Mouse (Mus musculus) CH12.LX (cell line): ENCODE results near the gene Synpo2l. TPM values are rescaled to one million over a fixed set of nuclear protein-coding genes. Genes with fewer than 3 reads are reported as not detected.

ENCODE experiments used
- DNase-seq: peaks from one replicate; pipeline ENCODE4 v3.0.0-alpha.2; 2013; ENCODE audit errors: extremely low read depth
- H3K27ac ChIP-seq: 2 replicates; pipeline ENCODE4 v1.5.1; 2012; ENCODE audit warnings: low read depth, mild to moderate bottlenecking, control low read depth, moderate library complexity; ENCODE audit not compliant: insufficient read depth
- H3K27me3 ChIP-seq: replicated peaks from 2 replicates; pipeline ENCODE3; 2012; ENCODE audit warnings: inconsistent platforms
- H3K36me3 ChIP-seq, 2 experiments: replicated peaks in 1 of 2; 2 replicates each; pipeline versions ENCODE3 to v1.6.1; 2012; ENCODE audit warnings: inconsistent platforms in 1 of 2, low read length in 1 of 2, mild to moderate bottlenecking in 1 of 2, mixed read lengths in 1 of 2, moderate library complexity in 1 of 2; ENCODE audit not compliant: control insufficient read depth in 1 of 2, insufficient read depth in 1 of 2
- H3K4me1 ChIP-seq, 2 experiments: 2 replicates each; pipeline ENCODE4 v1.6.1; 2012; ENCODE audit warnings: inconsistent platforms in 1 of 2, moderate library complexity in 1 of 2; ENCODE audit not compliant: insufficient read depth in 2 of 2, control insufficient read depth in 1 of 2
- H3K4me2 ChIP-seq: 2 replicates; pipeline ENCODE4 v1.6.1; 2012; ENCODE audit warnings: low read depth, mild to moderate bottlenecking, control low read depth; ENCODE audit not compliant: poor library complexity, insufficient read depth, severe bottlenecking
- H3K4me3 ChIP-seq, 3 experiments: fragments of 150-350 bp in 1 of 3; sonication (generic) in 1 of 3; replicated peaks in 1 of 3; 2 replicates each; pipeline versions ENCODE3 to v1.5.1; 2011 to 2012; ENCODE audit warnings: low read depth in 2 of 3, low read length in 2 of 3, mild to moderate bottlenecking in 2 of 3, moderate library complexity in 2 of 3, control low read depth in 1 of 3, improper control_type of control experiment in 1 of 3, inconsistent platforms in 1 of 3, mixed read lengths in 1 of 3; ENCODE audit not compliant: poor library complexity in 1 of 3
- H3K79me2 ChIP-seq: replicated peaks from 2 replicates; pipeline ENCODE4 v1.6.1; 2012; ENCODE audit warnings: mild to moderate bottlenecking, moderate library complexity; ENCODE audit not compliant: control insufficient read depth, poor library complexity, insufficient read depth, severe bottlenecking; ENCODE audit errors: extremely low read depth
- H3K9ac ChIP-seq: 2 replicates; pipeline ENCODE4 v1.6.1; 2012; ENCODE audit warnings: low read depth, mild to moderate bottlenecking, control low read depth, moderate library complexity; ENCODE audit not compliant: insufficient read depth
- H3K9me3 ChIP-seq: replicated peaks from 2 replicates; pipeline ENCODE3; 2012; ENCODE audit warnings: low read length, inconsistent platforms, mixed read lengths
- BHLHE40 ChIP-seq: IDR thresholded peaks from 2 replicates; pipeline ENCODE4 v1.6.1; 2011; ENCODE audit warnings: mild to moderate bottlenecking, low read depth, low read length, improper control_type of control experiment
- CTCF ChIP-seq, 2 experiments: IDR thresholded peaks in 1 of 2; conservative IDR thresholded peaks in 1 of 2; 2 replicates each; pipeline ENCODE4 v1.5.1; 2011 to 2012; ENCODE audit warnings: low read depth in 2 of 2, low read length in 2 of 2, improper control_type of control experiment in 1 of 2, inconsistent platforms in 1 of 2, mild to moderate bottlenecking in 1 of 2, moderate library complexity in 1 of 2
- EP300 ChIP-seq: IDR thresholded peaks from 2 replicates; pipeline ENCODE4 v1.6.1; 2011; ENCODE audit warnings: low read length, improper control_type of control experiment
- ETS1 ChIP-seq: conservative IDR thresholded peaks from 2 replicates; pipeline ENCODE4 v1.6.1; 2012; ENCODE audit warnings: low read depth, mild to moderate bottlenecking, inconsistent platforms, low read length, improper control_type of control experiment, moderate library complexity
- HCFC1 ChIP-seq: IDR thresholded peaks from 2 replicates; pipeline ENCODE4 v1.6.1; 2012; ENCODE audit warnings: low read depth, mild to moderate bottlenecking, inconsistent platforms, low read length, improper control_type of control experiment
- IRF4 ChIP-seq: IDR thresholded peaks from 2 replicates; pipeline ENCODE4 v1.6.1; 2014; ENCODE audit warnings: low read depth, mild to moderate bottlenecking, inconsistent platforms, low read length, improper control_type of control experiment
- KAT2A ChIP-seq: IDR thresholded peaks from 2 replicates; pipeline ENCODE4 v1.6.1; 2012; ENCODE audit warnings: low read length, improper control_type of control experiment, inconsistent platforms; ENCODE audit not compliant: insufficient replicate concordance
- MAFK ChIP-seq: IDR thresholded peaks from 2 replicates; pipeline ENCODE4 v1.6.1; 2011; ENCODE audit warnings: low read length, improper control_type of control experiment; ENCODE audit not compliant: insufficient replicate concordance
- MAX ChIP-seq: IDR thresholded peaks from 2 replicates; pipeline ENCODE4 v1.6.1; 2011; ENCODE audit warnings: low read length, improper control_type of control experiment
- MXI1 ChIP-seq: IDR thresholded peaks from 2 replicates; pipeline ENCODE4 v1.6.1; 2011; ENCODE audit warnings: mild to moderate bottlenecking, low read depth, low read length, improper control_type of control experiment
- MYC ChIP-seq: IDR thresholded peaks from 2 replicates; pipeline ENCODE4 v1.6.1; 2011; ENCODE audit warnings: low read depth, mild to moderate bottlenecking, improper control_type of control experiment, low read length
- NRF1 ChIP-seq: IDR thresholded peaks from 2 replicates; pipeline ENCODE4 v1.6.1; 2014; ENCODE audit warnings: low read depth, mild to moderate bottlenecking, inconsistent platforms, low read length, improper control_type of control experiment, moderate library complexity
- POLR2A ChIP-seq: IDR thresholded peaks from 2 replicates; pipeline ENCODE4 v1.6.1; 2011; ENCODE audit warnings: low read depth, mild to moderate bottlenecking, improper control_type of control experiment, low read length
- POLR2AphosphoS2 ChIP-seq: IDR thresholded peaks from 2 replicates; pipeline ENCODE4 v1.6.1; 2011; ENCODE audit warnings: low read depth, low read length, improper control_type of control experiment
- RAD21 ChIP-seq: IDR thresholded peaks from 2 replicates; pipeline ENCODE4 v1.6.1; 2011; ENCODE audit warnings: low read depth, mild to moderate bottlenecking, low read length, improper control_type of control experiment, moderate library complexity
- RCOR1 ChIP-seq: conservative IDR thresholded peaks from 2 replicates; pipeline ENCODE4 v1.6.1; 2012; ENCODE audit warnings: low read depth, mild to moderate bottlenecking, inconsistent platforms, low read length, improper control_type of control experiment
- SIN3A ChIP-seq: IDR thresholded peaks from 2 replicates; pipeline ENCODE4 v1.6.1; 2012; ENCODE audit warnings: low read length, improper control_type of control experiment, inconsistent platforms
- SMC3 ChIP-seq: IDR thresholded peaks from 2 replicates; pipeline ENCODE4 v1.6.1; 2011; ENCODE audit warnings: low read depth, low read length, improper control_type of control experiment
- TBP ChIP-seq: conservative IDR thresholded peaks from 2 replicates; pipeline ENCODE4 v1.6.1; 2011; ENCODE audit warnings: low read depth, low read length, improper control_type of control experiment
- TCF12 ChIP-seq: IDR thresholded peaks from 2 replicates; pipeline ENCODE4 v1.6.1; 2014; ENCODE audit warnings: low read depth, mild to moderate bottlenecking, inconsistent platforms, low read length, improper control_type of control experiment
- USF1 ChIP-seq: IDR thresholded peaks from 2 replicates; pipeline ENCODE4 v1.6.1; 2014; ENCODE audit warnings: low read depth, mild to moderate bottlenecking, inconsistent platforms, low read length, improper control_type of control experiment
- dilution Hi-C: fragments of 300-500 bp; cut with MboI; formaldehyde crosslinking; loops from 2 replicates; pipeline ENCODE4 v1.14.3; 2020; ENCODE audit warnings: low sequenced_read_pairs; ENCODE audit not compliant: extremely low pct_unique_long_range_greater_than_20kb, extremely low pct_ligation_motif_present
- in situ Hi-C: fragments of 300-500 bp; cut with MboI; formaldehyde crosslinking; loops from 3 replicates; pipeline ENCODE4 v1.14.3; 2019; ENCODE audit warnings: low sequenced_read_pairs, low pct_ligation_motif_present, low pct_unique_long_range_greater_than_20kb, mixed read lengths
- polyA plus RNA-seq: library from polyadenylated mRNA; unstranded; fragments of >175 nt; gene quantifications from 2 replicates; pipeline ENCODE4 v1.2.1, GENCODE M21; 2012; ENCODE audit warnings: low read depth; ENCODE audit not compliant: insufficient read length
- total RNA-seq, 2 experiments: library from RNA; depleted of rRNA; stranded (reverse); fragments of 300-350 nt in 1 of 2; fragments of >200 nt in 1 of 2; gene quantifications; 2 replicates each; pipeline ENCODE4 v1.2.3; 2012 to 2014

Gene Synpo2l
- total and polyA plus RNA-seq, 3 experiments, result 0.04 to 0.13 TPM; not detected in 1

GRCm38 (mm10) chr14:20626971-20627370 lies 41.2 kb downstream of the Synpo2l start:
- TF ChIP-seq ETS1 (no peak), MAX (no peak), TBP (no peak), KAT2A (no peak), BHLHE40 (no peak), IRF4 (no peak), MAFK (no peak), MXI1 (no peak), RCOR1 (no peak), POLR2AphosphoS2 (no peak), USF1 (no peak)
- in situ Hi-C loops (no loop called here), dilution Hi-C loops (no loop called here)

GRCm38 (mm10) chr14:20626447-20626846 lies 41.7 kb downstream of the Synpo2l start:
- H3K4me1 ChIP-seq, result peaks cover 2 to 8% of the 10 kb centered on the region in 2 experiments; a peak in 2 of 4 replicates
- no peaks in the 10 kb centered on the region for H3K9me3 ChIP-seq
- DNase-seq, result no peak
- peaks cover 0 to 29% of the 10 kb centered on the region in 2 experiments for H3K36me3 ChIP-seq
- no peak overlapping the region for H3K9ac ChIP-seq
- in situ Hi-C loops (no loop called here), dilution Hi-C loops (no loop called here)
- H3K27ac ChIP-seq, result no peak overlapping the region
- TF ChIP-seq MAX, result no peak
- no peak for TF ChIP-seq NRF1
- no peak for TF ChIP-seq SMC3
- no peak for TF ChIP-seq CTCF (conservative IDR thresholded peaks at IDR 0.05 in 1 of 2, IDR thresholded peaks at IDR 0.05 in 1 of 2; ENCODE audit: low read depth in 2 of 2, low read length in 2 of 2)
- no peak for TF ChIP-seq POLR2A
- no peak for TF ChIP-seq HCFC1
- TF ChIP-seq SIN3A, result no peak
- TF ChIP-seq RAD21, result no peak
- TF ChIP-seq MYC, result no peak
- no peak for TF ChIP-seq EP300
- TF ChIP-seq TCF12, result no peak
- TF ChIP-seq BHLHE40, result no peak
- TF ChIP-seq MAFK, result no peak
- H3K27me3 ChIP-seq, result no peaks in the 10 kb centered on the region
- no peak overlapping the region for H3K4me3 ChIP-seq
- no peak overlapping the region for H3K4me2 ChIP-seq
- no peaks in the 10 kb centered on the region; the same call in 1 of the 2 replicates for H3K79me2 ChIP-seq

More at GRCm38 (mm10) chr14:20626971-20627370, 41.2 kb downstream of the Synpo2l start:
- Histone ChIP-seq H3K4me3 (no peak overlapping the region), H3K27ac (no peak overlapping the region), H3K9ac (no peak overlapping the region), H3K9me3 (no peaks in the 10 kb centered on the region), H3K27me3 (no peaks in the 10 kb centered on the region), H3K4me2 (no peak overlapping the region), H3K4me1 (peaks cover 2 to 8% of the 10 kb centered on the region in 2 experiments; a peak in 2 of 4 replicates), H3K36me3 (peaks cover 0 to 29% of the 10 kb centered on the region in 2 experiments), H3K79me2 (peaks cover 3% of the 10 kb centered on the region; the same call in 1 of the 2 replicates)
- DNase-seq, result no peak
